Mouse (Mus musculus): ENCODE results near the gene Aqp3.

DNA sequence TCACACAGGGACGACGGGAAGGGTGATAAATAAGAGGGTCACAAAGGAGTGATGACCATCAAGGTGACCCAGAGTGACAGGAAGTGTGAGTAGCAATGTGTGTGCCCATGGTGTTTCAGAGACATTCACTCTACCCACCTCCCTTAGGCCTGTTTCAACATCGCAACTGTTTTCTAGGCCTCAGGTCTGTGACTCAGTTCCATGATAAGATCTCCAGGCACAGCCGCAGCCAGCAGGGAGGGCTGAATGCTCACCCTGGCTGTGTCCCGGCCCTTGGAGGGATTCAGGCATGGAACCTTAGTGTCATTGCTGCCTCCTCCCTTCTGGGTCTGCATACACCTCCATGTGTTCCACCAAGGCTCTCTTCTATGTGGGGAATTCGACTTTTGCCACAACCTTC, 19.3 kb downstream of the Aqp3 start:
- TF ChIP-seq CTCF (IDR thresholded peaks at IDR 0.05; ENCODE audit: low read depth) (no peak), EP300 (IDR thresholded peaks at IDR 0.05; ENCODE audit: low read depth) (no peak)

Measured in liver, postnatal 0 days (tissue).